Mouse (Mus musculus) 3134 (cell line): Measurements from ENCODE around the gene Csl.

ENCODE experiments used
- DNase-seq: peaks from one replicate; pipeline ENCODE4 v3.0.0-alpha.2; 2011; ENCODE audit warnings: low spot score; ENCODE audit not compliant: insufficient read length; ENCODE audit errors: extremely low read depth

The Csl gene

DNA sequence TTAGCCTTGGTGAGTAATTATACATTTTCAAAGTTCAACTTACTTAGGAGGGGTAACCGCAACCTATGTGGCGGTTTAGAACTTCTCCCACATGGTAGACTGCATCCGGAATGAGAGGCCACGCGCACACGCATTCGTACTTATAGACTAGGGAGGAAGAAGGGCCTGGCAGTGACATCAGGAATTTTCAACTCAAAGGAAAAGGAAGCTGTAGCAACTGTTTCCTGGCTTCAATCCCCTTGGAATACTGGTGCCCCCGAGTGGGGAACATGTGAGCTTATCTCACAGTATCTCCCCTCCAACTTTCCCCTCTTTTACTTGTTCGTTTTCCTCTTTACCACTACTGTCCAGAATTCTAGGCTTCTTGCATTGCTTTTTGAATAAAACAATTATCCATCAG, at the start of gene Csl:
Gene Csl, minus strand, starts transcription at position 101 of the 400 bp plus-strand sequence.
- DNase-seq = no peak

DNA sequence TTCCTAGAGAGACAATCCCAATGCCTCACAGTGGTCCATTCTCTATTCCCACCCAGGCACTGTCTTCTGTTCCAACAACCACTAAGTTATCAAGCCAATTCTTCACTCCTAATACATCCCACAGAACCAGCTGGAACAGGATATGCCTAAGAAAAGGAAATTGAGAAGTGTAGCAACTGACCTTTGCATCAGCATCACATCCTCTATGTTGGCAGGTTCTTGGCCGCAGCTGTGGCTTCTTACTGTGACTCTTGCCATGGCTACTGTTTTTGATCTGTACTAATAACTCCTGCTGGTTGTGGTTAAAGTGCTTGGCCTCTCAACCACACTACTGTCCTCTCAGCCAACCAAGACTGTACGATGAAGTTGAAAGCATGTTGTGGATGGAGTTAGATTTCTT, 30.0 kb upstream of the Csl start:
- no peak for DNase-seq

DNA sequence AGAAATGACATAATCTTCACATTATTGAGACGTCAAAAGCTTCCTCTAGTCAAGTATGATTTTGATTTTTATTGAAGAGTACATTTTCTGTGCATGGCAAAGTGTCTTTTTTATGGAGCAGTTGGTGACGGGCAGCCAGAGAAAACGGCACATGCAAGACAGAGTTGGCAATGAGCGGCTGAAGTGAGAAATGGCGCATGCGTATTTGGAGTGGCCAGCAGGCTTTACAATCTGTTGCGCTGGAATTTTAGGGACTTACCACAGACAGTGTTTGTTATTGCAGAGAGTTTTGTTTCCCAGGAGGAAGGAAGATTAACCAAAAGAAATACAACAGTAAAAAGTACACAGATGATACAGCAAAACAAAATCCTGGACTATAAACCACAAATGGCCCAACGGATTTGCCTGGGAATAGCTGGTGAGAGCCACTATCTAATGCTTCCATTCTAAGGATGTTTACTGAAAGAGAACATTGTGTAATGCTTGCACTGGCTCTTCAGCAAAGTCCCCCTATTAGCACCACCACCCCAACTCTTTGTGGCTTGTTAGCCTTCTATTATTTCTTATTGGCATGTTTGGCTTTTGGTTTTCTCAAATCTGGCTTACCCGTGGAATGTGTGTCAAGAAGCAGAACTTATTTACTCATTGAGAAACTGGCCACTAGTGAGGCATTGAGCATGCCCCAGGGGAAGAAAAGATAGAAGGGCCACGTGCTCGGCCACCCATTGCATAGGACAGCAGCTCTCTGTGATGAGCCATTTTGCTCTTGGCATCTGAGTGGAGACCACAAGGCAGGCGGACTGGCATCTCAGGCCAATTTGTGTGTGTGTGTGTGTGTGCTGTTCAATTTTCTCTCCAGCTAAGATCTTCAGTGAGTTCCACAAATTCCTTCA, 15.0 kb upstream of the Csl start:
- DNase-seq = no peak

DNA sequence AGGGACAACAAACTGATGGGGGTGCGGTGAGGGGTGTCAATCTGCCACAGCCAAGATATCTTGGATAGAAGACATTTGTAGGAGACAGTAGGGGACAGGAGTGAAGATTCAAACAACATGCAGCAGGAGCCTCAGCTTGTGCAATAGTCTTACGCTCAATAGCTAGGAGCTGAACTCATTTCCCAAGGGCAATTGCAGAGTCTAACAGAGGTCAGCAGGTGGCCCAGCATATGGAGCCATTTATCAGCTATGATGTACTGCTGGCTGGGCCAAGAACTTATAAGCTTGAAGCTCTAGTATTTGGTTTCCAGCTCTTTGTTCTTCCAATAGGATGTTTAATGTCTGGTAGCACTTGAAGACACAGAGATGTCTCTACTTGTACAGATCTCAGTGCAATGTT, 9.3 kb downstream of the Csl start:
- no peak for DNase-seq

DNA sequence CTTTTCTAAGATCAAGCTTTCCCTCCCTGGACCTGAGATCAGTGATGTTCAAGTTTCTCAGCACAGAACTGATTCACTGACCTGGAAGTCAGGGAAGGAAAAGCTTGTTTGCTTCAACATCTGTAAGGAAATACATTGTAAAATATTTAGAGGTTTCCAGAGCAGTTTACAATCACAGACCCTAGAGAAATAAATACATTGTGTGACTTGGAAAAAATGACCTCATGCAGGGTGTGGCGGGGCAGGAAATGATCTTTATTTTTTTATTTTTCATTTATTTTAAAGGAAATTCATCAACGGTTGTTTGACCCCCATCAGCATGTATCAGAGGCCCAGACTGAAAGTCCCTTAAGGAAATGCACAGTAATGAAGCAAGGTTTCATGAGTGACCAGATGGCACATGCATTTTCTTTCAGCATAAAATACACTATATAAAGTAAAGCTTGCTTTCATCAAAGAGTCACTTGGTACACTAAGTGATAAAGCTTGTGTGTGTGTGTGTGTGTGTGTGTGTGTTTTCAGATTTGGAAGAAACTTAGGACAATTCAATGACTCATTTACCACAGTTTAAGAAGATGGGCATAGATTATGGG, 10.7 kb downstream of the Csl start:
- DNase-seq = no peak

DNA sequence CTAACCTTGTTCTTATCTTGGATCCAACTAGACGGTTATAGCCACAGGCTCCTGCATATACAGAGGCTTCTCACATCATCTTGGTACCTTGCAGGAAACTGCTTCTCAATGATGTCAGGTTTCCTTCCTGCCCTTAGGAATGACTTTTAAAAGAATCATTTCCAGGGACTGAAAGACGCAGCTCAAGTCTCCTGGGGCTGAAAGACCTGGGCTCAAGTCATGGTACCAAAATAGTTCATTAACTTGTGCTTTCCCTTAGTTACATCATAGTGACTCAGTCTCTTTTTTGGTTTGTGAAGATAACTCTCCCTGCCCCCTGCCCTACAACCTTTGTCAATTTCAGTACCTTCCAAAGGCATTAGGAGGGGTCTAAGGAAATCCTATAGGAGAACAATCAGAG, 11.4 kb downstream of the Csl start:
- no peak for DNase-seq

DNA sequence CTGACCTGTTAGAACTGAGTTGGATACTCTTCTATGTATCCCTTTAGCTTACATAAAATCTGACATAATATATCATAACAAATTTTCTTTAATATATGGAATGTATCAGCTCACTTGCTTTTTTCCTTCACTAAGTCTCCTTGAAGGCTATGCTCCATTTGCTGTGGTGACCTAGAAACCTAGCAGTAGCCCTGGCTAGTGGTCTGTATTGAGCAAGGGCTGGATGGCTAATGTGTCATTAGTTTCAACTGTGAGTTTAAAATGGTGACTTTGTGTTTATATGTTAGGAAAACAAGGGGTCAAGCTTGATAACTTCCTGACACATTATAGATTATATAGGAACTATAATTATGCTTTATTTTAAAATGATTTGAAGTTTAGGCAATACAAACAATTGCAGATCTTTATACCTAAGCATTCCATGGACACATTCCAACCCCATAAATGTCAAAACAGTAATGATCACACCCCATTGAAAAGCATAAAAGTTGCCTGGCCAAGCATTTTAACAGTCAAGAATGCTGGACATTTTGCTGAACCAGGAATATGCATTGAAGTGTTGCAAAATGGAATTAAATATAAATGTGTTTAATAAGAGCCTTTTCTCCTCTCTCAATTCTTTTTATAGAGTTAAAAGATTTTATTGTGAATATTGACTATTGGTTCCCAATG, 17.7 kb downstream of the Csl start:
- no peak for DNase-seq

DNA sequence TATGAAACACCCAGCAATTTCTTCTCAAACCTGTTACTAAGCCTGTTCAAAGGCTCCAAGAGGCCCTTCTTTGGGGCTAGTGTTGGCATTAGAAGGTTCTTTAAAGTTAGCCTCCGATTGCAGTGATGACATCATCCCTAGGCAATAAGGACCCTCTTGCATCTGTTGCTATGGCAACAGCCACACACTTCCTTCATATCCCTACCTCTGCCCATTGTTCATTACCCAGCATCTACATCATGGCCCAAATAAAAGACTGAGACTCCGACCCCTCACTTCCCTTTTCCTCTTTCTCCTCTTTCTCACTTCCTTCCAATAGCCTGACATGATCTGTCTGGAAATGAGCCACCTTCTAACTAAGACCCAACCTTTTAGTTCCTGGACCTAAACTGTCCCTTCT, 46.3 kb downstream of the Csl start:
- no peak for DNase-seq

DNA sequence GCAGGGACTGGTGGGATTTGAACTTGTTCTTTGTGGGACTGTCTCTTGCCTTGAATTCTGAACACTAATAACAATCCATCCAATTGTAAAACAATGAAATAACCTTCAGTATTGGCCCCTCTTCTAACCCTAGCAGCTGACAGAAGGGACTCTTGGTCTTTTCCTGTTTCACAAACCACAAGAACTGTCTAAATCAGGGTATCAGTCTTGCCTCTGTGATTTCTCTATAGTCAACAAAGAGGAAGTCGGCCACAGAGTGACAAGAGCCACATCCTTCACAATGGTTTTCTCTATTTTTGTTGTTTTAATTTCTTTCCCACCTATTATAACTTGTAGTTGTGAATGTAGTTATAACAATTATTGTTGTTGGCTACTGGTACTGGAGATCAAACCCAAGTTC, 47.9 kb downstream of the Csl start:
- DNase-seq = no peak
